Mouse (Mus musculus) stomach, embryonic 14.5 days (tissue): ENCODE results near the gene Capn9. TPM values are rescaled to one million over a fixed set of nuclear protein-coding genes. Genes with fewer than 3 reads are reported as not detected.

Experiments
- ATAC-seq: fragments of 200-750 bp; cut with Nextera tagmentation; 2 replicates; pipeline ENCODE4 v1.8.0; 2017; ENCODE audit warnings: low read depth, moderate TSS enrichment; ENCODE audit not compliant: insufficient number of reproducible peaks, insufficient read depth, low FRiP score
- H3K27ac ChIP-seq: fragments of 300-500 bp; sonication (generic); 2 replicates; pipeline ENCODE4 v1.5.1; 2014; ENCODE audit warnings: mild to moderate bottlenecking, low read length, moderate library complexity, mixed read lengths
- H3K27me3 ChIP-seq: fragments of 300-500 bp; sonication (generic); 2 replicates; pipeline ENCODE4 v1.6.1; 2014; ENCODE audit warnings: low read length, control low read depth, mixed read lengths; ENCODE audit not compliant: control insufficient read depth, insufficient read depth
- H3K36me3 ChIP-seq: fragments of 300-500 bp; sonication (generic); 2 replicates; pipeline ENCODE4 v1.6.1; 2014; ENCODE audit warnings: mild to moderate bottlenecking, control low read depth, low read length, moderate library complexity, mixed read lengths; ENCODE audit not compliant: control insufficient read depth, insufficient read depth
- H3K4me1 ChIP-seq: fragments of 300-500 bp; sonication (generic); 2 replicates; pipeline ENCODE4 v1.6.1; 2014; ENCODE audit warnings: low read length, control low read depth, mixed read lengths; ENCODE audit not compliant: control insufficient read depth, insufficient read depth
- H3K4me2 ChIP-seq: fragments of 300-500 bp; sonication (generic); replicated peaks from 2 replicates; pipeline ENCODE4 v1.6.1; 2014; ENCODE audit warnings: low read depth, low read length, control low read depth
- H3K4me3 ChIP-seq: fragments of 300-500 bp; sonication (generic); 2 replicates; pipeline ENCODE4 v1.5.1; 2014; ENCODE audit warnings: low read depth, low read length, control low read depth
- H3K9ac ChIP-seq: fragments of 300-500 bp; sonication (generic); replicated peaks from 2 replicates; pipeline ENCODE4 v1.6.1; 2014; ENCODE audit warnings: low read depth, mild to moderate bottlenecking, control low read depth, low read length, moderate library complexity, mixed read lengths
- H3K9me3 ChIP-seq: fragments of 300-500 bp; sonication (generic); 2 replicates; pipeline ENCODE4 v1.6.1; 2016; ENCODE audit warnings: low read depth, low read length, control low read depth; ENCODE audit not compliant: control insufficient read depth
- WGBS: fragments of 180-500 bp; shearing (Covaris S2); extraction: QIAGEN DNeasy Blood & Tissue Kit; methylation state at CpG from one replicate; pipeline ENCODE4 v1.1.7; 2014; 5-methylcytosine and 5-hydroxymethylcytosine counted together
- polyA plus RNA-seq: library from polyadenylated mRNA; unstranded; fragments of >200 nt; fragmentation: Nextera tagmentation; extraction: Ambion mirVana; gene quantifications from 2 replicates; pipeline ENCODE4 v1.2.1, GENCODE M21; 2014

Capn9 gene
- polyA plus RNA-seq, 1 experiment from 2014 or later = 0.13 TPM

DNA sequence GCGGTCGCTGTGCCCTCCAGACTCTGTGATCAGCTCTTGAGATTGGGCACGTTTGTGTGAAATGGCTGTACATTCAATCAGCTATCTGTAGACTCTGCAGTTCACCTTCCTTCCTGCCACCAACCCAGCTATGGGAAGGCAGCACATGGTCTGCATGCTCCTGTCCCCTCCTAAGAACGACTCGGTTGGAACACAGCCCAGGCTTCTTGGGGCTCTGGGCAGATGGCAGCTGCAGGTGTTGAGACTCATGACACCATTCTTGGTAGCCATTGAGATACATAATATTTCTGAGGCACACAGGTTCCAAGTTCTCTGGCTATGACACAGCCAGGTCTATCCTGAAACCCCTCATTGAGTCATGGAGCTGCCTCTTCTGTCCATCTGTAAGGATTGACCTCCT lies 32.6 kb upstream of the Capn9 start:
- no peak overlapping the region for H3K4me2 ChIP-seq
- no peaks in the 10 kb centered on the region for H3K9me3 ChIP-seq
- H3K4me3 ChIP-seq = no peak overlapping the region
- no peak overlapping the region for H3K27ac ChIP-seq
- 94% methylated on average over 5 of the region's 5 CpGs for WGBS
- no peak for ATAC-seq
- no peaks in the 10 kb centered on the region for H3K4me1 ChIP-seq
- H3K9ac ChIP-seq = no peak overlapping the region
- H3K36me3 ChIP-seq = peaks cover 72% of the 10 kb centered on the region
- H3K27me3 ChIP-seq = no peaks in the 10 kb centered on the region

DNA sequence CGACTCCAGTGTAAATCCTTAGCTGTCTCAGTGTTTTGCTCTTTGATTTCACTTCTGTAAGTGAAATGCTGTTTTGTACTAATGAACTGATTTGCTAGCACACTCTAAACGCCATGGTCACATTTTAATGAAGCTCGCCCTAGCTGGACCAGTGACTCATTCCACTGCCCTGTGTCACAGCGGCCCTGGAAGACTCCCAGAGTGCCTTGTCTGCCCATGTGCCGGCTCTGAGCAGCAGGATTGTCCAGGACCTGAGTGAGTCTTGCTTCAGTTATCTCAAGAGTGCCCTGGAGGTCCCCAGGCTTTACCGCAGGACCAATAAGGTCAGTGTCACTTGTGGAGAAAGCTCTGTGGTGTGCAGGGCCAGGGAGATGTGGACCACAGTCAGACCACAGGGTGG lies 29.5 kb upstream of the Capn9 start:
- H3K4me3 ChIP-seq = no peak overlapping the region
- H3K9me3 ChIP-seq = no peaks in the 10 kb centered on the region
- no peak overlapping the region for H3K9ac ChIP-seq
- no peak overlapping the region for H3K4me2 ChIP-seq
- WGBS = 87% methylated on average over 6 of the region's 6 CpGs
- H3K27me3 ChIP-seq = no peaks in the 10 kb centered on the region
- H3K4me1 ChIP-seq = no peaks in the 10 kb centered on the region
- ATAC-seq = no peak
- H3K27ac ChIP-seq = no peak overlapping the region
- peaks cover 76% of the 10 kb centered on the region for H3K36me3 ChIP-seq

DNA sequence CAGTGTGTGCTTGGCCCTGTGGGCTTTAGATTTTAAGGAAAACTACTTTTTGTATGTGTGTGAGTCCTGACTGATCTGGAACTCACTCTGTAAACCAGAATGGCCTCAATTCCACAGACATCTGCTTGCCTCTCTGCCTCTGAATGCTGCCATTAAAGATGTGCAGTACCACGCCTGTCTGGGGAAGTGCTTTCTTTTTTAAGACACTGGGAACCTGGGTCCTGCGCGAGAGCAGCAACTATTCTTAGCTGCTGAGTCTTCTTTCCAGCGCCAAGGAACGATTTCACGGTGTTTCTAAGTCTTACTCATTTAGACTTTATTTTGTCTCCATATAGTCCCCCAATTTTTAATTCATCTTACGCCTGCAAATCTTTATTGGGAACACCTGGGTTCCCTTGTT lies 29.1 kb upstream of the Capn9 start:
- Histone ChIP-seq H3K9ac (no peak overlapping the region), H3K4me3 (no peak overlapping the region), H3K36me3 (peaks cover 72% of the 10 kb centered on the region), H3K27me3 (no peaks in the 10 kb centered on the region), H3K4me1 (no peaks in the 10 kb centered on the region), H3K9me3 (no peaks in the 10 kb centered on the region), H3K4me2 (no peak overlapping the region), H3K27ac (no peak overlapping the region)
- no peak for ATAC-seq
- 93% methylated on average over 7 of the region's 7 CpGs for WGBS

DNA sequence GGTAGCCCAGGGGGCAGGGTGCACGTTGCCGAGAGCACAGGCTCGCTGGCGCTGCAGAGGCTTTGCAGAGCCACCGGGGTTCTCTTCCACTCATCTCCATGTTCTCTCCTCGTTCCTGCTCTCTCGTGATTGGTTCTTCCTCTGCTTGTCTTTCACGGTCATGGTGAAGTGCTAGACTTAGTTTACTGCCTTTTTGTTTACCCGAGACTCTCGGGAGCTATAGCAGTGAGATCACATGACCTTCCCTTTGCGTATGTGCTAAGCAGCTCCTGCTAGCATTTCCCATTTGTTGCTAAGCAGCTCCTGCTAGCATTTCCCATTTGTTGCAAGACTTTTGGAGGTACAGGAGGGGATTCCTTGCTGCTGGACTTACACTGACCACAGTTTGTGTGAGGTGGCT lies 28.6 kb upstream of the Capn9 start:
- 62% methylated on average over 11 of the region's 11 CpGs for WGBS
- no peak overlapping the region for H3K4me3 ChIP-seq
- ATAC-seq = no peak
- H3K4me1 ChIP-seq = no peaks in the 10 kb centered on the region
- H3K27me3 ChIP-seq = no peaks in the 10 kb centered on the region
- peaks cover 67% of the 10 kb centered on the region for H3K36me3 ChIP-seq
- H3K9me3 ChIP-seq = no peaks in the 10 kb centered on the region
- H3K9ac ChIP-seq = no peak overlapping the region
- H3K4me2 ChIP-seq = no peak overlapping the region
- H3K27ac ChIP-seq = no peak overlapping the region

DNA sequence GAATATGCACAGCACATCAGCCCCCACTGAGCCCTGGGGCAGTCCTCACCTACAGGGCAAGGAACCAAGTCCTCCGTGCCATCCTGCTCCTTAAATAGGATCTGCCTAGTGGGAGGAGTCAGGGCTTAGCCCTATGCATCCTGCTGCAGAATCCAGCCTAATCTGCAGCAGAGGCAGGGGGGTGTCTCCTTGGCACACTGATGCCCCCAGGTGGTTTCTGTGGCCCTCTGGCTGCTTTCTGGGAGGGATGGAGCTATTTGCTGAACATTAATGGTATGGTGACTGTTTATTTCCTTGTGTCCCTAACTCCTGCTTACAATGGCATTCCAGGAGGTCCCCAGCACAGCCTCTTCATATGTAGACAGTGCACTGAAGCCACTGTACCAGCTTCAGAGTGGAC lies 27.7 kb upstream of the Capn9 start:
- Histone ChIP-seq H3K36me3 (peaks cover 66% of the 10 kb centered on the region), H3K27ac (no peak overlapping the region), H3K27me3 (no peaks in the 10 kb centered on the region), H3K9ac (no peak overlapping the region), H3K4me2 (no peak overlapping the region), H3K9me3 (no peaks in the 10 kb centered on the region), H3K4me1 (no peaks in the 10 kb centered on the region), H3K4me3 (no peak overlapping the region)
- ATAC-seq = no peak
- 67% methylated on average over 1 of the region's 1 CpGs for WGBS

DNA sequence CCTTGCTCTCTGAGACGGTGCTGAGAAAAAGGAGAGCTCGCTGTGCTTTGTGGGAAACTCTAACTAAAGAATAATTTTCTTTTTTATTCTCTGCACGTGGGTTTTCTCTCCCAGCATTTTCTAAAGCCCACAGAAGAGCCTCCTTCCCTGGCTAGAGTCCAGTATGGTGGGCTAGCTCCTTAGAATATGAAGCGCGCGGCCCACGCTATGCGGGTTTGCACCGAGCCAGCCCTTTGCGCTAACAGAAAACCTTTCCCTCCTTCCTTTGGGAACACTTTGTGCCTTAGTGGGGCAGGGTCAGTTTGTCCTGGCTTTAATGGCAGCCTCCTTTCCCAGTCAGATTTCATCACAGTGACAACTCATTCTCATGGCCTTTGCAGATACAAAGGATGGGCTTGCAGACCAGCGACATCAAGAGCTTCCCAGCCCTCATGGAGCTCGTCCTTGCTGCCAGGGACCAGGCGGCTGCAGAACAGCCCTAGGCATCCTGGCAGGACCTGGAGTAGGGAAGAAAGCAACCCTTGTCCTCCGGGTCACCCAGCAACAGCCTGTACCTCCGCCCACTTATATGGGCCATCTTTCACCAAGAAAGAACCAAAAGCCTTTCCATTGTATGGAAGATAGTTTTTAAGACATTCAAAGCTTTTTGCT lies 24.8 kb upstream of the Capn9 start:
- no peak overlapping the region for H3K27ac ChIP-seq
- H3K9me3 ChIP-seq = no peaks in the 10 kb centered on the region
- H3K4me2 ChIP-seq = no peak overlapping the region
- no peak overlapping the region for H3K4me3 ChIP-seq
- 94% methylated on average over 15 of the region's 15 CpGs for WGBS
- no peaks in the 10 kb centered on the region for H3K4me1 ChIP-seq
- no peak for ATAC-seq
- no peaks in the 10 kb centered on the region for H3K27me3 ChIP-seq
- H3K36me3 ChIP-seq = peaks cover 40% of the 10 kb centered on the region
- H3K9ac ChIP-seq = no peak overlapping the region

DNA sequence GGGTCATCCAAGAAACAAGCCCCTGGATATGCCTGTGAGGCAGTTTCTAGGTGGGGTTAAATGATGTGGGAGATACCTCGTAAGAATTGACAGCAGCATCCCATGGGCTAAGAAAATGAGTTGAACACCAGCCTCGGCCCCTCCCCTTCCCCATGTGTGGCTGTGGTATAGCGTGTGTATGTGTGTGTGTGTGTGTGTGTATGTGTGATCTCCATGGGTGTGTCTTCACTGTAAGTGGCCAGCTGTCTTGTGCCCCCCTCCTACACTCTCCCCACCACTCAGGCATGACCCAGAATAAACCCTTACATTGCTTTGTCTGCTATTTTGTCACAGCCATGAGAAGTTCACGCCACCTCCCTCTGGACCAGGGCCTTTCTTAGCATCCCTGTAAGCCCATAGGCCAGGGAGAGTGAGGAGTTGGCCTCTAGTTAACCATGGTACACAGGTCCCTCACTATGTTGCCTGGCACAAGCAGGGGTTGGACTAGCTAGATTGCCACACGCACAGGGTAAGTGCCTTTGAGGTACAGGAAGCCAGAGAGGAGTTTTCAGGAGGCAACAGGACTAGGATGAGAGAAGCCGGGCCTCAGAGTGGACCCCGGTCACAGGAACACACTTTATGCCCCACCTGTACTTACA lies 20.7 kb upstream of the Capn9 start:
- 84% methylated on average over 7 of the region's 7 CpGs for WGBS
- Histone ChIP-seq H3K4me3 (no peak overlapping the region), H3K4me2 (no peak overlapping the region), H3K4me1 (no peaks in the 10 kb centered on the region), H3K9ac (no peak overlapping the region), H3K36me3 (peaks cover 14% of the 10 kb centered on the region), H3K27ac (no peak overlapping the region), H3K9me3 (no peaks in the 10 kb centered on the region), H3K27me3 (no peaks in the 10 kb centered on the region)
- no peak for ATAC-seq

DNA sequence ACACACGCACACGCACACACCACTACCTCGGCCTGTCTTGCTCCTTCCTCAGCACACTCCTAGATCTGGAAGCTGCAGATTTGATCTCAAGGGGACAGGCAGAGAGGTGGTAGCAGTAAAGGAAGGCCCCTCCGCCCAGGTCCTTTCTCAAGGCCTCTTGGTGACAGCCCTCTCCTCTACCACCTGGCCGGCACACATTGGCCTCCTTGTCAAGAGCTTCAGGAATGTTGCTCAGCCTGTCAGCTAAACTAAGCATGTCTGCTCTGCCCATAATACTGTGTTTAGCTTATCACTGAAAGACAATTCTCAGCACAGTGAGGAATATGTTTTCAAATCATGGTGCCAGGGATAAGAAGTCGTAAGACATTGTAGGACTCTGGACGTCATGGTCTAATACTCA lies 19.7 kb upstream of the Capn9 start:
- Histone ChIP-seq H3K27me3 (no peaks in the 10 kb centered on the region), H3K27ac (no peak overlapping the region)
- no peak for ATAC-seq

DNA sequence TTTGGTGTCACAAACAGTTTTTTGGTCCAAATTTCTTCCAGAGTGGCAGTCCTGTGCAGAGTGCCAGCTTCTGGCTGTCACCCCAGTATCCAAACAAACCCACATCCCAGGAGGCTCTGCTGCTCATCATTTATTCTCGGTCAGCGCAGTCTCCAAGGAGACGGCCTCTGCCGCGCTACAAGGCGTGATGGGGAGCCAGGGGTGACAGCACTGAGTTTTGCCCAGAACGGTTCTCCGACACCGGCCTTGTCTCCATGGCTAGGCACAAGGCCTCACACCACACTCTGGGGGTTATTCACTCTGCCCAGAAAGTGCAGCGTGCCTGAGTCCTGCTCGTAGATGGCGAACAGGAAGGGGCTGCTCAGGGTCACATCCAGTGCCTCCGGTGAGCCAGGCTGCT lies 19.3 kb upstream of the Capn9 start:
- ATAC-seq = no peak
- no peak overlapping the region for H3K9ac ChIP-seq
- 81% methylated on average over 13 of the region's 13 CpGs for WGBS
- no peak overlapping the region for H3K4me3 ChIP-seq
- H3K27me3 ChIP-seq = no peaks in the 10 kb centered on the region
- peaks cover 3% of the 10 kb centered on the region for H3K36me3 ChIP-seq
- no peaks in the 10 kb centered on the region for H3K4me1 ChIP-seq
- H3K4me2 ChIP-seq = no peak overlapping the region
- H3K27ac ChIP-seq = no peak overlapping the region
- H3K9me3 ChIP-seq = no peaks in the 10 kb centered on the region

More for the DNA sequence above, 19.7 kb upstream of the Capn9 start:
- no peaks in the 10 kb centered on the region for H3K9me3 ChIP-seq
- H3K4me2 ChIP-seq = no peak overlapping the region
- H3K9ac ChIP-seq = no peak overlapping the region
- peaks cover 6% of the 10 kb centered on the region for H3K36me3 ChIP-seq
- H3K4me1 ChIP-seq = no peaks in the 10 kb centered on the region
- no peak overlapping the region for H3K4me3 ChIP-seq
- WGBS = 81% methylated on average over 7 of the region's 7 CpGs
